Mouse (Mus musculus): ENCODE results near the gene Cfap52.

DNA sequence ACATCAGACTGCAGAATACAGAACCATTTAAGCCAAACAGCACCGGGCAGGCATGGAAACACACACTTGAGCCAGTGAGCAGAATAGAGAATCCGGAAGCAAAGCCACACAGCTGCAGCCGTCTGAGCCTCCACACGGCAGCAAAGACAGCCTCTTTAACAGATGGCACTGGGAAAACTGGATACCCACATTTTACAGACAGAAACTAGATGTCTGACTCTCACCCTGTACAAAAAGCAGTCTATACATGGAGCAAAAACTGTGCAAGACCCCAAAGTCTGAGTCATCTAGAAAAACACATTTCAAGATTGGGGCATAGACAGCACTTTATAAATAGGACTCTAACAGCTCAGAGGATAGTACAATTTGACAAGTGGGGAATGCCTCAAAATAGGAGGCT, 25.8 kb upstream of the Cfap52 start:
- no peak for TF ChIP-seq CTCF (IDR thresholded peaks at IDR 0.05; ENCODE audit: control insufficient read depth, insufficient read depth, insufficient replicate concordance, low read depth, low read length)
- no peak for TF ChIP-seq POLR2A (IDR thresholded peaks at IDR 0.05; ENCODE audit: control insufficient read depth, low read depth, low read length)

Data from testis, adult 2 months (tissue).